Mouse (Mus musculus) hindbrain, embryonic 13.5 days (tissue): Measurements from ENCODE around the gene Iqschfp. TPM values are rescaled to one million over a fixed set of nuclear protein-coding genes. Genes with fewer than 3 reads are reported as not detected.

Experiments used
- ATAC-seq: fragments of 200-750 bp; cut with Nextera tagmentation; 2 replicates; pipeline ENCODE4 v1.8.0; 2017; ENCODE audit warnings: moderate TSS enrichment; ENCODE audit not compliant: low FRiP score
- H3K27ac ChIP-seq: fragments of 300-500 bp; sonication (generic); 2 replicates; pipeline ENCODE4 v1.5.1; 2015; ENCODE audit warnings: inconsistent platforms, mild to moderate bottlenecking, moderate library complexity
- H3K27me3 ChIP-seq: fragments of 300-500 bp; sonication (generic); 2 replicates; pipeline ENCODE4 v1.6.1; 2015; ENCODE audit warnings: mild to moderate bottlenecking, inconsistent platforms
- H3K36me3 ChIP-seq: fragments of 300-500 bp; sonication (generic); 2 replicates; pipeline ENCODE4 v1.6.1; 2015; ENCODE audit warnings: mild to moderate bottlenecking, inconsistent platforms
- H3K4me1 ChIP-seq: fragments of 300-500 bp; sonication (generic); replicated peaks from 2 replicates; pipeline ENCODE4 v1.6.1; 2015; ENCODE audit warnings: inconsistent platforms
- H3K4me2 ChIP-seq: fragments of 300-500 bp; sonication (generic); 2 replicates; pipeline ENCODE4 v1.6.1; 2015; ENCODE audit warnings: inconsistent platforms, mild to moderate bottlenecking, moderate library complexity
- H3K4me3 ChIP-seq: fragments of 300-500 bp; sonication (generic); 2 replicates; pipeline ENCODE4 v1.5.1; 2015; ENCODE audit warnings: mild to moderate bottlenecking, inconsistent platforms
- H3K9ac ChIP-seq: fragments of 300-500 bp; sonication (generic); 2 replicates; pipeline ENCODE4 v1.6.1; 2015; ENCODE audit warnings: mild to moderate bottlenecking, inconsistent platforms
- H3K9me3 ChIP-seq: fragments of 300-500 bp; sonication (generic); 2 replicates; pipeline ENCODE4 v1.6.1; 2016; ENCODE audit warnings: inconsistent platforms
- WGBS: fragments of 180-500 bp; shearing (Covaris S2); methylation state at CpG from one replicate; pipeline ENCODE4 v1.1.7; 2015; 5-methylcytosine and 5-hydroxymethylcytosine counted together
- polyA plus RNA-seq: library from polyadenylated mRNA; unstranded; fragments of >200 nt; fragmentation: Nextera tagmentation; extraction: Ambion mirVana; gene quantifications from 2 replicates; pipeline ENCODE4 v1.2.1, GENCODE M21; 2015

Iqschfp gene
- polyA plus RNA-seq, 1 experiment from 2014 or later, result 3.4 TPM

DNA sequence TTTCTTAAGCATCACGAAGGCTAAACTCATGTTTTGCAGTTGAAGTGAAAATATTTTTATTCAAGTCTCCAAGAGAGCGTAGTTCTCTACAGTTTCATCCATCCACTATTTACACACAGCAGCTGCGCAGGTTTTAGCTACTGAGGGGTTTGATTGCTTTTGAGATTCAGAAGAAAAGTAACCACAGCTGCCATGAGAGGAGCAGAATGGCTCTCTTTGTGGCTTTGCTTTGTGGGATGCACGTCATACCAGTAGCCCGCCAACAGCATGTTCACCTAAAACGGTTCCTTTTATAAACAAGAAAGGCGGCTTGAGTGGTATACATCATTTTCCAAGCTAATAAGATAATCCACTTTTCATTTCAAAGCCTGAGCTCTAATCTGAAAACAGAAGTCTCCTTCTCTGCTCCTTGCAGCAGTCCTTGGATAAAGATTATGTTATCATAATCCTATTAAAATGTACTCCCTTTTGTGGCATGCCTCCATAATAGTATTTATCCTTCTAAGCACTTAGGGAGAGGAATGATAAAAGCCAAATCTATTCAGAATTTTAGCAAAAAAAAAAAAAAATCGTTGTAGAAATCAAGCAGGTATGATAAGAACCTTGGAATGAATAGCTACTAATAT lies 26.7 kb downstream of the Iqschfp start:
- Histone ChIP-seq H3K9me3 (no peaks in the 10 kb centered on the region), H3K9ac (no peak overlapping the region), H3K27ac (no peak overlapping the region), H3K4me3 (no peak overlapping the region), H3K4me1 (no peaks in the 10 kb centered on the region), H3K36me3 (no peaks in the 10 kb centered on the region), H3K27me3 (no peaks in the 10 kb centered on the region), H3K4me2 (no peak overlapping the region)
- no peak for ATAC-seq
- WGBS, result 81% methylated on average over 8 of the region's 8 CpGs

DNA sequence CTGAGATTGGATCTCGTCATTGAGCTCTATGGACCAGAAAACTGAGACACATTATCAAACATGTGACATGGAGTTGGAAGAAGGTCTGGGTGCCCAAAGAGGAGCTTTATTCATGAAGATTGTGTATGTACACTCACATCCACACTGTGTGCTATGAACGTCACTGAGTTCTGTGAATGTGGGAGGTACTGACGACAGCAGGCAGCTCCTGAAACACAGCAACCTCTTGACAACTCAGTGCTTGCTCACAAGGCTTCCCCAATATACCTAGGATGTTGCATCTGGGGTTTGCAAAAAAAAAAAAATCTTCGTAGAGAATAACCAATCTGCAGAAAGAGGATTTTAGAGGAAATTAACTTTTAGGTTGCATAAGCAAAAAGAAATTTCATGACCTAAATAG lies 31.1 kb downstream of the Iqschfp start:
- H3K9ac ChIP-seq, result no peak overlapping the region
- H3K4me1 ChIP-seq, result no peaks in the 10 kb centered on the region
- no peaks in the 10 kb centered on the region for H3K36me3 ChIP-seq
- WGBS, result 84% methylated on average over 4 of the region's 4 CpGs
- H3K9me3 ChIP-seq, result no peaks in the 10 kb centered on the region
- no peaks in the 10 kb centered on the region for H3K27me3 ChIP-seq
- no peak overlapping the region for H3K4me3 ChIP-seq
- ATAC-seq, result no peak
- no peak overlapping the region for H3K4me2 ChIP-seq
- no peak overlapping the region for H3K27ac ChIP-seq

DNA sequence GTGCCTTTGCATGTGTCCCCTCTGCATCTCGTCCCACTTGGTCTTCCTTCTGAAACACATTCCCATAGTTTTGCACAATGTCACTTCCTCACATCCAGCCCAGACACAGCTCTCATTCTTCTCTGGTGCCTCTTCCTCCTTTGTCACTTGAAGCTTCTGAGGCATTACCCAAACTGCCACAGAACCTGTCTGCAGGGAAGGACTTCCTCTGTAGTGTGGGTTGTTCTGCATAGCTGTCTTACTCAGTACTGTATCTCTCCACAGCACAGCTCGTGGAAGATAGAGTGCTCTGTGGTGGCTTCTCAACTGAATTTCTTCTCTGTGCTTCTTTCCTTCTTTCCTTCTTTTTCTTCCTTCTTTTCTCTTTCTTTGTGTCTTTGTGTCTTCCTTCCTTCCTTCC lies 33.4 kb downstream of the Iqschfp start:
- ATAC-seq, result no peak
- 81% methylated on average over 2 of the region's 2 CpGs for WGBS
- Histone ChIP-seq H3K9me3 (no peaks in the 10 kb centered on the region), H3K9ac (no peak overlapping the region), H3K4me3 (no peak overlapping the region), H3K27ac (no peak overlapping the region), H3K4me1 (0 out of 2 replicates have a peak, but pooled peaks cover 5% of the 10 kb centered on the region), H3K27me3 (no peaks in the 10 kb centered on the region), H3K4me2 (no peak overlapping the region), H3K36me3 (no peaks in the 10 kb centered on the region)

DNA sequence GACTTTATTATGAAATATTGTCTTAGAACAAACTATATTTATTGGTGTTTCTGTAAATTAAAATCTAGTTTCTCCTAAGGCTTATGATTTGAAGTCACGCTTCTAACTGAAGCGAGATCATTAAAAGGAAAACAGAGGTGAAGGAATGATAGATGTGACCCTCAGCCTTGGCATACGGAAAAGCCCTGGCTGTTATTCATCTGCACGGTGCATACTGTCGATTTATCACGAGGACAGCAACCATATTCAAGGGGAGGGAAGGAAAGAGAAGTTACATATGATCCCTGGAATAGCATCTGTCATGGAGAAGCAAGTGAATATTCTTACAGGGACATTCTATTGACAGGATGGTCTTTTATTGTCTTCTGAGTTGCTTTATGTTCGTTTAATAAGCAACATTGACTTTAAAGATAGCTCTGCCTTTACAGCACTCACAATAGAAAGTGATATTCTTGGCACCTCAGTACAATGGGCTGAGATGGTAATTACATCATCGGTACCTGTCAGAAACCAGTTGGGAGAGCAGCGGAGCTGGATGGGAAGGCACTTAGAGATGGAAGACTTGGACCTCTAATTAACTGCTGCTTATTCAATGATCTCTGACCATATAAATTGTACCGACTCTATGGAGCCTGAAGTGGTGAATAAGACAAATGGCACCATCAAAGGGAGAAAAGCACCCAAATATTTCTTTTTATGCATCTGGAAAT lies 38.5 kb downstream of the Iqschfp start:
- Histone ChIP-seq H3K9me3 (no peaks in the 10 kb centered on the region), H3K27ac (no peak overlapping the region), H3K9ac (no peak overlapping the region), H3K36me3 (no peaks in the 10 kb centered on the region), H3K4me2 (no peak overlapping the region), H3K4me1 (peaks cover 5% of the 10 kb centered on the region; the same call in 1 of the 2 replicates), H3K27me3 (no peaks in the 10 kb centered on the region), H3K4me3 (no peak overlapping the region)
- ATAC-seq, result no peak
- WGBS, result 68% methylated on average over 10 of the region's 10 CpGs

DNA sequence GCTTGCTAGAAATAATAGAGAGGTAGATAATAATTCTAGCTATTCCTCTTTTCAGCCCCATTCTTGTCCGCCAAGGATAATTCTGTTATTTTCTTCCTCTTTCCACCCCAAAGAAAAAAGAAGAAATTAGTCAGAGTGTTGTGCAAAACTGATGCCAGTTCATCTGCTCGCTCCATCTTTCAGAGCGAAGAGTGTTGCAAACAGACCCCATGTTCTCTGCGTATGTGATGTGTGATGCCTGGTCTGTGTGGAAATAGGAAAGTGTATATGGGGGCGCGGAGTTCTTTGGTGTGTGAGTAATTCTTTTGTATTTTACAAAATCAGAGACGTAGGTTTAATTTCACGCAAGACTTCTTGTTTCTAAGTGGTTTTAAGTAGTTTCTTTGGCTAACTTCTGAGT lies 39.1 kb downstream of the Iqschfp start:
- no peak overlapping the region for H3K4me2 ChIP-seq
- WGBS, result 80% methylated on average over 8 of the region's 8 CpGs
- no peak overlapping the region for H3K9ac ChIP-seq
- H3K4me3 ChIP-seq, result no peak overlapping the region
- no peak overlapping the region for H3K27ac ChIP-seq
- no peak for ATAC-seq
- H3K9me3 ChIP-seq, result no peaks in the 10 kb centered on the region
- H3K27me3 ChIP-seq, result no peaks in the 10 kb centered on the region
- H3K36me3 ChIP-seq, result no peaks in the 10 kb centered on the region
- peaks cover 5% of the 10 kb centered on the region; the same call in 1 of the 2 replicates for H3K4me1 ChIP-seq

DNA sequence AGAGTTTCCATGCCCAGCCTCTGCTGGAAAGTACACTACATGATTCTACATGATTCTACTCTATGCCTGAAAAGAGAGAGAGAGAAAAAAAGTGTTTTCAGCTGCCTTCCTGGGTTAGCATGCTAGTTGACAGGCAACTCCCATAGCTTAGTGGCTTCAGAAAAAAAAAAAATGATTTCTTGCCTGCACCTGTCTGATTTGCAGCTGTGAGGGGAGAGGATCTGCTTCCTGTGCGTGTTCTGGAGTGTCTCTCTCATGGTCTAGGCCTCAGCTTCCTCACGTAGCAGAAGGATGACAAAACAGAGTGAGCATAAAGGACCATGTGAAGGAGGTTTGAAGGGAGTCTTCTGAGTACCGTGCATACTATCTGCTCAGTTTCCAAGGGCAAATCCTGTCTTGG lies 39.9 kb downstream of the Iqschfp start:
- Histone ChIP-seq H3K9ac (no peak overlapping the region), H3K9me3 (no peaks in the 10 kb centered on the region), H3K27ac (no peak overlapping the region), H3K4me1 (peaks cover 5% of the 10 kb centered on the region; the same call in 1 of the 2 replicates), H3K4me3 (no peak overlapping the region), H3K36me3 (no peaks in the 10 kb centered on the region), H3K4me2 (no peak overlapping the region), H3K27me3 (no peaks in the 10 kb centered on the region)
- WGBS, result 91% methylated on average over 3 of the region's 3 CpGs
- ATAC-seq, result no peak

DNA sequence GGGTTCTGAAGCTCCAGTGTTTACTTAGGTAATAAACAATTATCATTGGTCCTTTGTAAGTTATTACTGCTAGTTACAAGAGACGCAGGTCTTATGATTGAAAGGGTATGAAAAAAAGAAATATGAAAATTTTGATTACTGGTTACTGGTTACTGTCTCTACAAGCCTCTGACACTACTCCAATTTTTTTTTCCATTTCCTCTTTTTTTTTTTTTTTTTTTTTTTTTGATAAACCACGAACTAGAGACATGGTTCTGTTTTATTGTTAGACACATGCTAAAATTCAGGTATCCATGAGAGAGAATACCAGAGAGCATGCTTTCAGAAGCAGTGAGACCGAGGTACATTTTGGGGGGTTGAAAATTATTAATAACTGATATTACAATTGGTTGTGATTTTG lies 43.8 kb downstream of the Iqschfp start:
- Histone ChIP-seq H3K4me1 (no peaks in the 10 kb centered on the region; the same call in 1 of the 2 replicates), H3K4me2 (no peak overlapping the region), H3K27ac (no peak overlapping the region), H3K9ac (no peak overlapping the region), H3K36me3 (no peaks in the 10 kb centered on the region), H3K27me3 (no peaks in the 10 kb centered on the region), H3K9me3 (no peaks in the 10 kb centered on the region), H3K4me3 (no peak overlapping the region)
- WGBS, result 87% methylated on average over 3 of the region's 3 CpGs
- no peak for ATAC-seq

DNA sequence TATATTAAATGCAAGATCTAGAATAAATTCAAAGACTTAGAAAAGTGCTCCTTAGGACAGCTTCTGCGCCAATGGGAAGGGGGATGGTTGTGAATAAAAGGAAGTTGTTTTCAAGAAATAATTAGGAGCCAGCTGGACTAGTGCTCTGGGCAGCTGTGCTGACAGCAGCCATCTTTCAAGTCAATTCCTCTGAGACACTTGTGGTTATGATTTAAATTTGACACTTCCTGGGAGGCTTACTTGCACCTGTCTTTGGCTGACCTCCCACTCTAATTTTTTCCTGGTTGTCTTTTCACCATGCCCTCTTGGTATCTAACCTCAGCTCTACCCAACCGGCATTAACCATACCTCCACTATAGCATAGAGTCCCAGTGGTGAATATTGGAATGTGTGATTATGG lies 55.0 kb downstream of the Iqschfp start:
- H3K9ac ChIP-seq, result no peak overlapping the region
- H3K27ac ChIP-seq, result no peak overlapping the region
- 71% methylated on average over 2 of the region's 2 CpGs for WGBS
- H3K36me3 ChIP-seq, result no peaks in the 10 kb centered on the region
- no peak for ATAC-seq
- H3K9me3 ChIP-seq, result no peaks in the 10 kb centered on the region
- H3K4me3 ChIP-seq, result no peak overlapping the region
- H3K4me1 ChIP-seq, result no peaks in the 10 kb centered on the region
- H3K4me2 ChIP-seq, result no peak overlapping the region
- no peaks in the 10 kb centered on the region for H3K27me3 ChIP-seq

DNA sequence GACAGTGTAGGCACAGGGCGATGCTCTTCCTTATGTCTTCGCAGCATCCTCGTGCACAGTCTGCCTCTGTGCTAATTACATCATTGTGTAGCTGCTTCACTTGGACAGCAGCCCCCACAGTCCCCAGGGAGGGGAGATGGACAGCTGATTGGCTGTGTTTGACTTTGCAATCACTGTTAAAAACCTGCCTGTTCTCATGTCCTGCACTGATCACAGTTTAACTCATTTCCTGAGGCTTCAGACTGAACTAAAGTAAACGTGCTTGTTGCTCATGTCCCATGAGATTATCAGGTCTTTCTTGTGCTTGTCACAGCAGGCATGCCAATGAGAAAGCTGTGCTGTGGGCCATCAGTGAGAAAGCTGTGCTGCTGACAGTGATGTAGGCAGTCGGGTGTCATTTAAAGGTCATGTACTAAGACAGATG lies 60.5 kb downstream of the Iqschfp start:
- peak; percentile 82 for ATAC-seq
- Histone ChIP-seq H3K27me3 (no peaks in the 10 kb centered on the region), H3K36me3 (no peaks in the 10 kb centered on the region), H3K9me3 (no peaks in the 10 kb centered on the region), H3K27ac (no peak overlapping the region), H3K4me3 (no peak overlapping the region), H3K4me2 (no peak overlapping the region), H3K9ac (no peak overlapping the region), H3K4me1 (peaks cover 20% of the 10 kb centered on the region)
- 31% methylated on average over 5 of the region's 5 CpGs for WGBS

DNA sequence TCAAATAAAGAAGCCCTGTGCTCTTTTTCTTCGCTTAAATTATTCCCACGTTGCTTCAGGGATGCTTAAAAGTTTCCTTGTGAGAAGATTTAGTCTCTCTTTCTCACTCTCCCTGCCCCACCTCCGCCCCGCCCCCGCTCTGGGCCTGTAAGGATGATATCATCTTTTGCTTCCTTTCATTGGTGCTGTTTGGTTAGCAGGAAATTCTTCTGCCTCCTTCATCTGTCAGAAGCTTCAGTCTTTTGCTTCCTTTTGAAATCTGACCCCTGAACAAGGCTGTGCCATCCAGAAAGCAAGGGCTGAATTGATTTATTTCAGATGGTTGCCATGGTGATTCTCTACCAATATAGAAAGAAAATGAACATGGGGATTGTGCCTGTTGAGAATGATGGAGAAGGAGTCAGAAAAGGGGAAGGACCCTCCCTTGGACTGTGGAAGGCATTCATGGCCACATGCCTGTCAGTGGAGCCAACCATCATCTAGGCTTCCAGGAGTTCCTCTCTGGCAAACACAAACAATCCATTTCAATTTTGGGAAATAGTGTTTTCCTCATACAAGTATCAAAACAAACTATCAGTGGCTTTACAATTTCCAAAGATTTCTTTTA lies 62.5 kb downstream of the Iqschfp start:
- H3K27me3 ChIP-seq, result no peaks in the 10 kb centered on the region
- ATAC-seq, result no peak
- WGBS, result 28% methylated on average over 5 of the region's 5 CpGs
- H3K9me3 ChIP-seq, result no peaks in the 10 kb centered on the region
- no peak overlapping the region for H3K9ac ChIP-seq
- no peaks in the 10 kb centered on the region for H3K36me3 ChIP-seq
- H3K4me3 ChIP-seq, result no peak overlapping the region
- H3K4me2 ChIP-seq, result no peak overlapping the region
- peaks cover 26% of the 10 kb centered on the region for H3K4me1 ChIP-seq
- no peak overlapping the region for H3K27ac ChIP-seq

DNA sequence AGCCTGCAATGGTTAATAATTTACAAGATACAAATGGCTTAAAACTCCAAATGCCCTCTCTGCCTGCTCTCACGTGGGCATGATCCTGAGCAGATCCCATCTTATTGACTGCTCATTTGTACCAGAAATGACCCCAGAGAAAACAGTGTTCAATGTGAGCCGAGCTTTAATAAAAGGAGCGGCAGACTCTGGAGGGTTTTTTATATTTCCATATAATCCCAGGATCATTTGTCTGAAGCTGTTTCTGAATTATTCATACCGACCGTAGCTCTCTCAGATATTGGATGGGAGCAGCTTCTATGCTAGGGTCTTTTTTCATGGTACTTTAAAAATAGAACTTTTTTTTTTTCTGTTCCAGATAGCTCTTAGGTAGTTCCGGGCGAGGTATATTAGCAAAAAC lies 67.6 kb downstream of the Iqschfp start:
- peak; percentile 78 for ATAC-seq
- no peaks in the 10 kb centered on the region for H3K27me3 ChIP-seq
- H3K9ac ChIP-seq, result no peak overlapping the region
- no peaks in the 10 kb centered on the region for H3K9me3 ChIP-seq
- peak overlapping the region; percentile 75 for H3K27ac ChIP-seq
- H3K4me3 ChIP-seq, result no peak overlapping the region
- 29% methylated on average over 7 of the region's 7 CpGs for WGBS
- H3K4me1 ChIP-seq, result peaks cover 20% of the 10 kb centered on the region
- no peak overlapping the region for H3K4me2 ChIP-seq
- no peaks in the 10 kb centered on the region for H3K36me3 ChIP-seq

DNA sequence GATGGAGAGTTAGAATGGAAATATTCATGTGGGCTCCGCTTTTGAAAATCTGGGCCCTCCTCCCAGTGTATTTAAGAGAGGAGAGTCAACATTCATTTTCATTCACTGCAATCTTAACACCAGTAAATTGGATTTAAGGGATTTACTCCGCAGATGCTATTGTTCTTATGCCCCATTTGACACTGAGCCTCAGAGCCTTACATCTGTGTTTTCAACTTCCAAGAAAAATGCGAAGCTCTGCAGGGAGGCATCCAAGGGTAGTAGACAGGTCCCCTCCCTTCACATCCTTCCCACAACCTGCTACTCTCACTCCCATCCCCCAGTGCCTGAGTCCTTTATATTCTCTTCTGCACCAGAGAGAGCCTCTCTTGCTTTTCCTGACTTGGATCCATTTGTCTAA lies 68.1 kb downstream of the Iqschfp start:
- peaks cover 19% of the 10 kb centered on the region for H3K4me1 ChIP-seq
- 25% methylated on average over 3 of the region's 3 CpGs for WGBS
- H3K27ac ChIP-seq, result peak overlapping the region; percentile 75
- H3K4me2 ChIP-seq, result no peak overlapping the region
- no peaks in the 10 kb centered on the region for H3K36me3 ChIP-seq
- 0 out of 2 replicates have a peak, but pooled peaks have one; percentile 41 for ATAC-seq
- H3K9ac ChIP-seq, result no peak overlapping the region
- no peaks in the 10 kb centered on the region for H3K27me3 ChIP-seq
- no peak overlapping the region for H3K4me3 ChIP-seq
- no peaks in the 10 kb centered on the region for H3K9me3 ChIP-seq

DNA sequence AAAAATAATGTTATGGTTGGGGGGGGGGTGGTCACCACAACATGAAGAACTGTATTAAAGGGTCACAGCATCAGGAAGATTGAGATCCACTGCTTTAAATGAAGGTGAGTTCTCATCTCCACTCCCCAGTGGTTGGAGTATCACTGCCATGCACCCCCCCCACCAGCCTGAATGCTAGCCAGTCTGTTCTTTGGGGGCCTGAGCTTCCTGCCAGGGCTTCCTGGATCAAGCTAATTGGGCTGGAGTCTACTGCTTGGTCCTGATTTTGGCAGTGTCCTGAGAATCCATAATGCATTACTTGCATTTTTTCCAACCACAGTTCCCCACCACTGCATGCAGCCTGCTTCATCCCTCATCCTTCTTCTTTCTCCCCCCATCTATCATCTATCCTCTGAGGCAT lies 68.7 kb downstream of the Iqschfp start:
- H3K36me3 ChIP-seq, result no peaks in the 10 kb centered on the region
- H3K4me3 ChIP-seq, result no peak overlapping the region
- H3K27me3 ChIP-seq, result no peaks in the 10 kb centered on the region
- H3K4me2 ChIP-seq, result no peak overlapping the region
- no peak overlapping the region for H3K9ac ChIP-seq
- H3K4me1 ChIP-seq, result peaks cover 19% of the 10 kb centered on the region
- no peaks in the 10 kb centered on the region for H3K9me3 ChIP-seq
- no peak overlapping the region for H3K27ac ChIP-seq
- ATAC-seq, result no peak
